Mouse (Mus musculus) C2C12 (cell line): ENCODE results near the gene Frmd8. TPM values are rescaled to one million over a fixed set of nuclear protein-coding genes. Genes with fewer than 3 reads are reported as not detected.

Source experiments
- H3K27me3 ChIP-seq: one replicate; pipeline ENCODE4 v1.6.1; 2011; ENCODE audit not compliant: control insufficient read depth, insufficient read depth, insufficient read length
- H3K36me3 ChIP-seq: one replicate; pipeline ENCODE4 v1.6.1; 2011; ENCODE audit not compliant: control insufficient read depth, insufficient read depth
- H3K4me3 ChIP-seq: one replicate; pipeline ENCODE4 v1.5.1; 2011; ENCODE audit warnings: mild to moderate bottlenecking, control low read depth; ENCODE audit not compliant: poor library complexity, insufficient read depth, severe bottlenecking
- H3K79me2 ChIP-seq: one replicate; pipeline ENCODE4 v1.6.1; 2011; ENCODE audit not compliant: control insufficient read depth, insufficient read depth
- H3K79me3 ChIP-seq: one replicate; pipeline ENCODE4 v1.6.1; 2011; ENCODE audit warnings: low read depth, control low read depth
- H3ac ChIP-seq: one replicate; pipeline ENCODE3; 2011; ENCODE audit warnings: low read depth; ENCODE audit not compliant: control insufficient read depth, insufficient read length
- CEBPB ChIP-seq: IDR thresholded peaks from one replicate; pipeline ENCODE4 v1.6.1; 2011; ENCODE audit warnings: low read depth, mild to moderate bottlenecking, control low read depth, moderate library complexity
- CTCF ChIP-seq: IDR thresholded peaks from one replicate; pipeline ENCODE4 v1.5.1; 2011; ENCODE audit not compliant: control insufficient read depth, insufficient read depth, insufficient read length
- FOSL1 ChIP-seq: IDR thresholded peaks from one replicate; pipeline ENCODE4 v1.8.0; 2011; ENCODE audit warnings: mild to moderate bottlenecking, low read length; ENCODE audit not compliant: poor library complexity, insufficient read depth, severe bottlenecking
- MAX ChIP-seq: IDR thresholded peaks from one replicate; pipeline ENCODE4 v1.6.1; 2011; ENCODE audit warnings: mild to moderate bottlenecking, control low read depth
- MYOD1 ChIP-seq: IDR thresholded peaks from one replicate; pipeline ENCODE4 v1.6.1; 2011; ENCODE audit warnings: low read depth; ENCODE audit not compliant: control insufficient read depth, insufficient read length
- MYOG ChIP-seq: IDR thresholded peaks from one replicate; pipeline ENCODE4 v1.6.1; 2011; ENCODE audit not compliant: control insufficient read depth, insufficient read length; ENCODE audit errors: extremely low read depth
- USF1 ChIP-seq: IDR thresholded peaks from one replicate; pipeline ENCODE4 v1.6.1; 2011; ENCODE audit warnings: low read depth, mild to moderate bottlenecking, control low read depth, moderate library complexity
- polyA plus RNA-seq: library from polyadenylated mRNA; unstranded; fragments of >200 nt; fragmentation: generic; extraction: Trizol; gene quantifications from one replicate; pipeline ENCODE4 v1.2.1, GENCODE M21; 2012; ENCODE audit warnings: missing spikeins

Frmd8 gene
- polyA plus RNA-seq, 1 experiment = 44.1 TPM

DNA sequence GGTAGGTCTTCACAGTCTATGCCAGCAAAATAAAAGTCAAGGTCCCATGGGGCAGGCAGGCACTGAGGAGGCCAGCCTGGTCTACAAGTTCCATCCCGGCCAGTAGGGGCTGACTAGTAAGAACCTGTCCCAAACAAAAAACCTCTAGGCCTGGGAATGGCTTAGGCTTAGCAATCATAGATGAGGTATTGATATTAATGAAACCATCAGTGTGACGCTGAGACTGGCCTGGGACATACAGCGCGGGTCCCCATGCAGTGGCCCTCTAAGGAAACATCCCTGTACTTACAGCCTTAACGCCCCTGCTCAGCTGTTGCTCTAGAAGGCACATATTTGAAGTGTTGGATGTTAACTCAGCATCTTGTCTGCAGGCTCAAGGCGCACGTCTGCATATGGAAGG lies 46.2 kb downstream of the Frmd8 start:
- Histone ChIP-seq H3ac (no peak overlapping the region), H3K79me3 (peaks cover 25% of the 10 kb centered on the region), H3K36me3 (peaks cover 77% of the 10 kb centered on the region), H3K4me3 (no peak overlapping the region), H3K27me3 (no peaks in the 10 kb centered on the region), H3K79me2 (peaks cover 93% of the 10 kb centered on the region)
- TF ChIP-seq MAX (no peak), FOSL1 (no peak), USF1 (no peak), CTCF (no peak), CEBPB (no peak), MYOG (no peak), MYOD1 (no peak)

DNA sequence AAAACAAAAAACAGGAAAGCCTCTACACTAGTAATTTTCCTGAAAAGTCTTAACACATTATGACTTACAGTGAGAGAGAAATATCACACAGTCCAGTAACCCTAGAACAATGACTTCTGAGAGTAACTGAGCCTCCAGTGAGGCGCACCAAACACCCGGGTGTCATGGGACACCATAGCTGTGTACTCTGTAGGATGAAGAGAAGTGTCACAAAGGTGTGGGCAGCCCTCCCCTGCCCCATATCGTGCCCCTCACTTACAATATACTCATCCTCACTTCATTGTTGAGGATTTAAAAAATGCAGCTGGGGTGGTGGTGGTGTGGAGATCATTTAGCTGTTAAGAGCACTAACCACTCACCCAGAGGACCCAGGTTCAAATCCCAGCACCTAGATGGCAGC lies 46.9 kb downstream of the Frmd8 start:
- TF ChIP-seq MYOG = no peak
- no peak for TF ChIP-seq FOSL1
- TF ChIP-seq MAX = no peak
- TF ChIP-seq MYOD1 = no peak
- no peak for TF ChIP-seq USF1
- no peak for TF ChIP-seq CTCF
- TF ChIP-seq CEBPB = no peak
- no peaks in the 10 kb centered on the region for H3K27me3 ChIP-seq
- peaks cover 24% of the 10 kb centered on the region for H3K79me3 ChIP-seq
- no peak overlapping the region for H3ac ChIP-seq
- H3K79me2 ChIP-seq = peaks cover 86% of the 10 kb centered on the region
- peaks cover 84% of the 10 kb centered on the region for H3K36me3 ChIP-seq
- no peak overlapping the region for H3K4me3 ChIP-seq

- Histone ChIP-seq H3ac (no peak overlapping the region), H3K79me2 (peaks cover 80% of the 10 kb centered on the region), H3K27me3 (no peaks in the 10 kb centered on the region), H3K36me3 (peaks cover 90% of the 10 kb centered on the region), H3K4me3 (no peak overlapping the region), H3K79me3 (peaks cover 21% of the 10 kb centered on the region)
- TF ChIP-seq CEBPB = peak; percentile 18
- no peak for TF ChIP-seq MYOG
These were observed 47.5 kb downstream of the Frmd8 start for GRCm38 (mm10) chr19:5827456-5828154.

DNA sequence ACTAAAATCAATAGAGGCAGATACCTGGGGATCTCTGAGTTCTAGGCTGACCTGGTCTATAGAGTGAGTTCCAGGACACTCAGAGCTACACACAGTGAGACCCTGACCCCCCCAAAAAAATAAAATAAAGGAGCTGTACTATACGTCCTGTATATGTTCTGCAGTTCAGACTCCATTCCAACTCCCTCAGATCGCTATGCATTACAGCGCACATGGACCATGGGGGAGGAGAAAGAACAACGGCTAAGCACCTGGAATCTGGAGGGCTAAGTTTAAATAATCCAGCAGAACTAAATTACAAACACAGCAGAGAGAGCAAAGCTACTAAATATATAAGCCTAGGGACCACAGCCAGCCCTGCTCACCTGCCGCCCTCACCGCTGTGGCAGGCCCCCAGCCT lies 48.0 kb downstream of the Frmd8 start:
- Histone ChIP-seq H3K79me3 (peaks cover 17% of the 10 kb centered on the region), H3K4me3 (no peak overlapping the region), H3K79me2 (peaks cover 75% of the 10 kb centered on the region), H3ac (no peak overlapping the region), H3K36me3 (peaks cover 94% of the 10 kb centered on the region), H3K27me3 (no peaks in the 10 kb centered on the region)
- TF ChIP-seq USF1 (no peak), MYOG (no peak), CEBPB (no peak), FOSL1 (no peak)

- Histone ChIP-seq H3K79me2 (peaks cover 71% of the 10 kb centered on the region), H3K79me3 (peaks cover 17% of the 10 kb centered on the region), H3K36me3 (peaks cover 92% of the 10 kb centered on the region), H3K27me3 (no peaks in the 10 kb centered on the region), H3ac (no peak overlapping the region), H3K4me3 (no peak overlapping the region)
- TF ChIP-seq USF1 (no peak), MAX (no peak), MYOG (no peak), MYOD1 (no peak)
These were observed 48.4 kb downstream of the Frmd8 start for GRCm38 (mm10) chr19:5826731-5827002.

DNA sequence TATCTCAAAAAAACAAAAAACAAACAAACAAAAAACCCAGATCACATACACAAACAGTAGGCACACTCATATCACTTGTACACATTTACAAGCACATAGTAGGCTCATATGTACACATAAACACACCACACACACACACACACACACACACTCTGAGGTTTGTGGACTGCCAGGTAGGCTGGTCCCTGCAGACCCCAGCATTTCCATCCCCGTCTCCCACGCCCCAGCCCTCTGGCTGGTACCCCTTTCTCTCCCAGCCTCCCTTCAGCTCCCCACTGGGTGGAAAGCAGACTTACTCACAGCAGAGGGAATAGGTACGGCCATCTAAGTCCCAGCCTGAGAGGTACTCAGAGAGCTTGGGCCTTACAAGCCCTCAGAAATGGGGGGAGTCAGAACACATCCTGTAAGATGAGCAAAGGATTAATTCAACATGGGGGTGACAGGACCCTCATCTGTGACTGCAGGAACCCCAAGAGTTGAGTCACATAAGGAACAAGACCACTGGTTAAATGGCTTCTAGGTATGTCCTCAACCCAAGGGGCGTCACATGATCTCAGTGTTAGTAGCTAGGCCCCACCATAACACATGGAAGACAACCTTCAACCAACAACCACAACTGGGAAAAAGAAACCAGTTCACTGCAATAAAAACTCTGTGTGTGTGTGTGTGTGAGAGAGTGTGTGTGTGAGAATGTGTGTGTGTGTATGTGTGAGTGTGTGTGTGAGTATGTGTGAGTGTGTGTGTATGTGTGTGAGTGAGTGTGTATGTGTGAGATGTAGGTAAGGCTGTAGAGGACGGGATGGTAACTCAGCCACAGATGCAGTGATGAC lies 49.0 kb downstream of the Frmd8 start:
- TF ChIP-seq USF1 = peak; percentile 58
- no peak for TF ChIP-seq MYOG
- TF ChIP-seq CTCF = no peak
- no peak overlapping the region for H3ac ChIP-seq
- H3K79me2 ChIP-seq = peaks cover 67% of the 10 kb centered on the region
- peaks cover 86% of the 10 kb centered on the region for H3K36me3 ChIP-seq
- H3K79me3 ChIP-seq = peaks cover 14% of the 10 kb centered on the region
- no peaks in the 10 kb centered on the region for H3K27me3 ChIP-seq
- no peak overlapping the region for H3K4me3 ChIP-seq
